Mouse (Mus musculus) T-cell, adult 66 days (primary cell): ENCODE measurements around the gene Gm17359. TPM values are rescaled to one million over a fixed set of nuclear protein-coding genes. Genes with fewer than 3 reads are reported as not detected.

Source experiments
- total RNA-seq, 2 experiments: library from RNA; stranded (reverse); gene quantifications; 3 replicates in 1 of 2; 4 replicates in 1 of 2; pipeline ENCODE4 v1.2.4; 2023

Gm17359 gene
- not detected for total RNA-seq

DNA sequence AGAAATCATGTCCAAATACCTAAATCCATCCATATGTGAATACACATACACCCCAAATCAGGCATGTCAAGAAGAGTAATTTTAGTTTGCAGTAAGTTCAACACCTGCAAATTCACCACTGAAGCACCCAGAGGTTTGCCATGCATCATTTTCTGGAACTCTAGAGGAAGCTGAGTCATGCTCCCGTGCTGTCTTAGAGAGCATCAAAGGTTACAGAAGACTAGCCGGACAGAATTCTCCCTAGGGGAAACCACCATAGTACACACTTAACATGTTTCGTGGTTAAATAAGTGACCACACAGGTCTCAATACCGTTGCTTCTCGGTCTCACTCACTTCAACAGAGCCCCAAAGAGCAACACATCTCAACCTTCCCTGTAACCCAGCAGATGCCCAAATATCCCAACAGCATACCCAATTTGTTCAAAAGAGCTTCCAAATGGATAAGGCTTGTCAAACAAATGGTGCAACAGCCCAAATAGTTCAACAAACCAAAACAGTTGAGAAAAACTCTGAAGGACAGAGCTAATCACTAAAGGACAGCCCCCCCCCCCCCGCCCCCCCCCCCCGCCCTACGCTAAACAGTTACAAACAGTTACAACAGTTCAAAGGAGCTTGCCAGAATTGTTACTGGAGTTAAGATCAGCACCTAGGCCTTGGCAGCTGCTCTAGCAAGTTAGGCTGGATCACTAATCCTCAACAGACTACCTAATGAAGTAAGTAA lies at the start of gene Gm17359:
Gm17359 (plus strand) TSS at position 618 of the 723 bp plus-strand sequence.

Other genes starting within 250 kb of the Gm17359 start
- gene Rapgef2, start 50.1 kb upstream of the Gm17359 start, total RNA-seq = 10 to 100 TPM; 45.9 to 58.5 TPM
- gene Fnip2, start 231.1 kb downstream of the Gm17359 start, total RNA-seq = 1 to 10 TPM; 2.8 to 4.7 TPM